Comparison of ENCODE assay signal across 12 mouse cellular contexts in genomic region chr15:89141443-89141842, GRCm38 (mm10). TPM values are rescaled to one million over a fixed set of nuclear protein-coding genes. Genes with fewer than 3 reads are reported as not detected.
DNase-seq lines count a peak whose midpoint lies in the region; ATAC-seq lines count a peak whose summit lies in the region.
"Had no signal": no experiment of that assay in that cellular context is flagged by ENCODE, and none has a peak within 500 bp of the region (broad histone marks: within the 10 kb centered on the region; RNA-seq: fewer than 3 reads in every experiment).

No protein-coding gene starts in this region.

- peak; percentile 65 for DNase-seq in gastrocnemius, postnatal 25 days
- DNase-seq in gastrocnemius, postnatal 14 days: no peak
- DNase-seq in kidney, adult 9 months: no peak
- DNase-seq in embryonic facial prominence, embryonic 11.5 days (ENCODE audit: low spot score): peak; percentile 29
- no peak for DNase-seq in right cerebral cortex, postnatal 14 days
- no peak for DNase-seq in embryo, embryonic 10 days (ENCODE audit: low spot score)
- DNase-seq: left cerebral cortex, postnatal 4 days; lung, adult 2 months; thymus, adult 2 months had no signal

- no peaks in the 10 kb centered on the region for H3K9me3 ChIP-seq in kidney, embryonic 16.5 days (ENCODE audit: low read length)
- H3K9me3 ChIP-seq in embryonic facial prominence, embryonic 11.5 days (replicated peaks; ENCODE audit: control insufficient read depth, low read length): no peaks in the 10 kb centered on the region
- no peaks in the 10 kb centered on the region for H3K9me3 ChIP-seq in midbrain, embryonic 12.5 days

- no peak overlapping the region for H3K9ac ChIP-seq in kidney, embryonic 16.5 days (replicated peaks; ENCODE audit: low read length)
- no peak overlapping the region for H3K9ac ChIP-seq in embryonic facial prominence, embryonic 11.5 days (replicated peaks; ENCODE audit: low read length)
- no peak overlapping the region; the same call in 1 of the 2 replicates for H3K9ac ChIP-seq in midbrain, embryonic 12.5 days (replicated peaks)

- H3K4me2 ChIP-seq in kidney, embryonic 16.5 days (replicated peaks; ENCODE audit: low read depth, low read length): peak overlapping the region; percentile 96
- H3K4me2 ChIP-seq in embryonic facial prominence, embryonic 11.5 days (ENCODE audit: low read depth, low read length): no peak overlapping the region
- H3K4me2 ChIP-seq in midbrain, embryonic 12.5 days (replicated peaks): peak overlapping the region; percentile 99; the same call in 1 of the 2 replicates

- intact Hi-C loops in gastrocnemius, postnatal 14 days (cut with DNase I; ENCODE audit: low total_unique reads): no loop called here

- H3K27ac ChIP-seq in kidney, embryonic 16.5 days (ENCODE audit: low read length): peak overlapping the region; percentile 35; the same call in 1 of the 2 replicates
- no peak overlapping the region for H3K27ac ChIP-seq in embryonic facial prominence, embryonic 11.5 days (replicated peaks; ENCODE audit: low read depth, low read length)
- H3K27ac ChIP-seq in midbrain, embryonic 12.5 days (replicated peaks): no peak overlapping the region

- peak; percentile 4; the same call in 1 of the 2 replicates for ATAC-seq in kidney, embryonic 16.5 days (ENCODE audit: low FRiP score, low TSS enrichment)
- ATAC-seq in embryonic facial prominence, embryonic 11.5 days (replicated peaks; ENCODE audit: insufficient number of reproducible peaks, low FRiP score, low TSS enrichment, low read depth): 0 out of 2 replicates have a peak, but pooled peaks have one; percentile 5
- ATAC-seq in midbrain, embryonic 12.5 days (ENCODE audit: low FRiP score, low read depth): no peak
- ATAC-seq: inflammation-experienced regulatory T-cells, adult 6 months had no signal

- no peaks in the 10 kb centered on the region for H3K36me3 ChIP-seq in kidney, embryonic 16.5 days (ENCODE audit: insufficient read depth, low read length)
- no peaks in the 10 kb centered on the region for H3K36me3 ChIP-seq in embryonic facial prominence, embryonic 11.5 days (replicated peaks; ENCODE audit: control insufficient read depth, insufficient read depth, low read depth, low read length)
- peaks cover 38% of the 10 kb centered on the region for H3K36me3 ChIP-seq in midbrain, embryonic 12.5 days

- peaks cover 31% of the 10 kb centered on the region for H3K4me1 ChIP-seq in kidney, embryonic 16.5 days (ENCODE audit: insufficient read depth, low read length)
- peaks cover 3% of the 10 kb centered on the region for H3K4me1 ChIP-seq in embryonic facial prominence, embryonic 11.5 days (ENCODE audit: control insufficient read depth, insufficient read depth, low read length)
- H3K4me1 ChIP-seq in midbrain, embryonic 12.5 days: peaks cover 36% of the 10 kb centered on the region

- no peak overlapping the region for H3K4me3 ChIP-seq in kidney, embryonic 16.5 days (ENCODE audit: low read length)
- no peak overlapping the region for H3K4me3 ChIP-seq in embryonic facial prominence, embryonic 11.5 days (ENCODE audit: low read depth, low read length)
- H3K4me3 ChIP-seq in midbrain, embryonic 12.5 days: no peak overlapping the region

- WGBS in kidney, embryonic 16.5 days: 9% methylated on average over 5 of the region's 5 CpGs
- WGBS in embryonic facial prominence, embryonic 11.5 days: 33% methylated on average over 5 of the region's 5 CpGs
- WGBS in midbrain, embryonic 12.5 days: 26% methylated on average over 5 of the region's 5 CpGs

- H3K27me3 ChIP-seq in kidney, embryonic 16.5 days (ENCODE audit: insufficient read depth, low read length): peaks cover 14% of the 10 kb centered on the region
- peaks cover 24% of the 10 kb centered on the region for H3K27me3 ChIP-seq in embryonic facial prominence, embryonic 11.5 days (ENCODE audit: control insufficient read depth, insufficient read depth, low read length)
- H3K27me3 ChIP-seq in midbrain, embryonic 12.5 days: peaks cover 26% of the 10 kb centered on the region

RNA-seq across cellular contexts. Expression of gene Mapk12, which starts 0.9 kb away (rescaled TPM):
- total RNA-seq in gastrocnemius, postnatal 25 days (2021): 100 to 1,000 TPM; 140 to 157 TPM
- total RNA-seq in gastrocnemius, postnatal 14 days (2021): 100 to 1,000 TPM in 1 of 2 experiments, 10 to 100 TPM in 1; 91.5 to 104 TPM
- 15.5 and 16.2 TPM in 2 replicates for polyA plus RNA-seq in kidney, embryonic 16.5 days (2015; fragmentation: Nextera tagmentation; extraction: Ambion mirVana)
- polyA plus RNA-seq in embryonic facial prominence, embryonic 11.5 days (2014; fragmentation: Nextera tagmentation; extraction: Ambion mirVana): 10.1 and 11.9 TPM in 2 replicates
- polyA plus RNA-seq in midbrain, embryonic 12.5 days (2016; fragmentation: Nextera tagmentation; extraction: Ambion mirVana): 14.5 and 20.1 TPM in 2 replicates

RNA-seq across cellular contexts. Expression of gene Mapk11, which starts 8.0 kb away (rescaled TPM):
- total RNA-seq in gastrocnemius, postnatal 25 days (2021): 1 to 10 TPM in 1 of 2 experiments, under 1 TPM in 1; 0.67 to 2.1 TPM
- 1 to 10 TPM; 1.7 TPM for total RNA-seq in gastrocnemius, postnatal 14 days (2021)
- polyA plus RNA-seq in kidney, embryonic 16.5 days (2015; fragmentation: Nextera tagmentation; extraction: Ambion mirVana): 16.0 and 16.4 TPM in 2 replicates
- polyA plus RNA-seq in embryonic facial prominence, embryonic 11.5 days (2014; fragmentation: Nextera tagmentation; extraction: Ambion mirVana): 12.7 and 13.5 TPM in 2 replicates
- polyA plus RNA-seq in midbrain, embryonic 12.5 days (2016; fragmentation: Nextera tagmentation; extraction: Ambion mirVana): 45.7 and 50.2 TPM in 2 replicates

RNA-seq across cellular contexts. Expression of gene Hdac10, which starts 12.9 kb away (rescaled TPM):
- 1 to 10 TPM; 5.3 to 6.5 TPM for total RNA-seq in gastrocnemius, postnatal 25 days (2021)
- total RNA-seq in gastrocnemius, postnatal 14 days (2021): 1 to 10 TPM; 5.6 to 6.2 TPM
- polyA plus RNA-seq in kidney, embryonic 16.5 days (2015; fragmentation: Nextera tagmentation; extraction: Ambion mirVana): 23.4 and 25.8 TPM in 2 replicates
- polyA plus RNA-seq in embryonic facial prominence, embryonic 11.5 days (2014; fragmentation: Nextera tagmentation; extraction: Ambion mirVana): 10.3 and 11.3 TPM in 2 replicates
- 20.3 and 25.1 TPM in 2 replicates for polyA plus RNA-seq in midbrain, embryonic 12.5 days (2016; fragmentation: Nextera tagmentation; extraction: Ambion mirVana)

RNA-seq across cellular contexts. Expression of gene Tubgcp6, which starts 18.5 kb away (rescaled TPM):
- 1 to 10 TPM; 6.5 to 8.4 TPM for total RNA-seq in gastrocnemius, postnatal 25 days (2021)
- 1 to 10 TPM; 7.2 to 7.3 TPM for total RNA-seq in gastrocnemius, postnatal 14 days (2021)
- 14.7 and 17.8 TPM in 2 replicates for polyA plus RNA-seq in kidney, embryonic 16.5 days (2015; fragmentation: Nextera tagmentation; extraction: Ambion mirVana)
- 15.6 and 17.0 TPM in 2 replicates for polyA plus RNA-seq in embryonic facial prominence, embryonic 11.5 days (2014; fragmentation: Nextera tagmentation; extraction: Ambion mirVana)
- polyA plus RNA-seq in midbrain, embryonic 12.5 days (2016; fragmentation: Nextera tagmentation; extraction: Ambion mirVana): 25.0 and 25.1 TPM in 2 replicates

RNA-seq across cellular contexts. Expression of gene Plxnb2, which starts 39.1 kb away (rescaled TPM):
- total RNA-seq in gastrocnemius, postnatal 25 days (2021): 10 to 100 TPM in 1 of 2 experiments, 1 to 10 TPM in 1; 8.5 to 11.9 TPM
- 10 to 100 TPM; 20.9 to 23.8 TPM for total RNA-seq in gastrocnemius, postnatal 14 days (2021)
- polyA plus RNA-seq in kidney, embryonic 16.5 days (2015; fragmentation: Nextera tagmentation; extraction: Ambion mirVana): 184 and 188 TPM in 2 replicates
- polyA plus RNA-seq in embryonic facial prominence, embryonic 11.5 days (2014; fragmentation: Nextera tagmentation; extraction: Ambion mirVana): 113 and 122 TPM in 2 replicates
- polyA plus RNA-seq in midbrain, embryonic 12.5 days (2016; fragmentation: Nextera tagmentation; extraction: Ambion mirVana): 164 and 170 TPM in 2 replicates

Comparison
In these comparisons a context has a peak if more than half of its experiments do, and no peak if none do; other contexts are left out.
1. DNase-seq: peak in gastrocnemius, postnatal 25 days (single experiment) and embryonic facial prominence, embryonic 11.5 days (single experiment); none in gastrocnemius, postnatal 14 days (single experiment), kidney, adult 9 months (single experiment), right cerebral cortex, postnatal 14 days (single experiment) and embryo, embryonic 10 days (single experiment).